Mouse (Mus musculus): Measurements from ENCODE around the gene Gm3336.

The Gm3336 gene

DNA sequence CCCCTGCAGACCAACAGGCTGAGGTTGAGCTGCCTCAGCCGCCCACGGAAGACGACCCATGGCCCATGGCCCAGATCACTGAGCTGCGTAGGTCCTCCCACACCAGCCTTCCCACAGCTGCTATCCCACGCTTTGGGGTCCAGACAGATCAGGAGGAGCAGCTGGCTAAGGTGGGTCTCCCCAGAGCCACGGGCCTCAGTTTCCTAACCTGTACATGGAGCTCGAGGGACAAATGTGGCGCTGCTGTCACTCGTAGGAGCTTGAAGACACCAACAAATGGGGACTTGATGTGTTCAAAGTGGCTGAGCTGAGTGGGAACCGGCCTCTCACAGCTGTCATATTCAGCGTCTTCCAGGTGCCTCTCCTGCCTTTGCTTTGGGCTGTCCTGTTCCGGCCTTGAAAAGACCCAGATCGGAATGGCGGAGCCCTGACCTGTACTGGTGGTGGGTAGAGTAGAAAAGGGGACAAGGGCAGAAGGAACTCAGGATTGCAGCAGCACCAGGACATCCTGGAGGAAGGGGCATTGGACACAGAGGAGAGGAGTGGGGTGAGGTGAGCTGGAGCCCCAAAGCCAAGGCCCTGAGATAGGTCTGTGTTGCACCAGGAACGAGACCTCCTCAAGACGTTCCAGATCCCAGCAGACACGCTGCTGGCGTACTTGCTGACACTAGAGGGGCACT is 29.0 kb downstream of the Gm3336 start:
- DNase-seq (ENCODE audit: low read depth, low spot score), result no peak

DNA sequence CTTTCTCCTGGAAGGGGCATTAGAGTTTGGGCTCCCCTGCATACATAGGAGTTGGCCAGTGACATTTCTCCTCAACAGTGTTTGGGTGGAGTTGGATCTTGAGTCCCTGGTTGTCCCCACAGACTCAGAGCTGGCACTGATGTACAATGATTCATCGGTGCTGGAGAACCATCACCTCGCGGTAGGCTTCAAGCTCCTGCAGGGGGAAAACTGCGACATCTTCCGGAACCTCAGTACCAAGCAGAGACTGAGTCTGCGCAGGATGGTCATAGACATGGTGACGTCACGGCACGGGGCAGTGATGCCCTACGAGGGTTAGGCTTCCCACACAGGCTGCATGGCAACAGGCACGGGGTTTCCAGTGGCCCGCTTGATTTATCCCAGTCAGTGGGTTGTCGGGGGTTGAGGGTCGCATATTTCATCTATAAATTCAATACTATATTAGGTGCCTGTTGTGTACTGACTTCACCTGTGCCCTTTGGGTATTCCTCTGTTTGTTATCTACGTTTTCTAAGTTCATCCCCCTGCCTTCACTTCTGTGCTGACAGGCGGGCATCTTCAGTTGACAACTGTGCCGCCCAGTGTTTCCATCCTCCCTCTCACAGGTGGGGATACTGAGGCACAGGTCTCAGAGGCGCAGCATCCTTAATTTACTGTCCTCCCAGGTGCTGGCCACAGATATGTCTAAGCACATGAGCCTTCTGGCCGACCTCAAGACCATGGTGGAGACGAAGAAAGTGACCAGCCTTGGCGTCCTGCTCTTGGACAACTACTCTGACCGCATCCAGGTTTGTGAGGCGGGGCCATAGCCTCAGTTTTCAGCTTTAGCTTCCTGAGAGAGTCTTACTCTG is 30.1 kb downstream of the Gm3336 start:
- no peak for DNase-seq (ENCODE audit: low read depth, low spot score)

DNA sequence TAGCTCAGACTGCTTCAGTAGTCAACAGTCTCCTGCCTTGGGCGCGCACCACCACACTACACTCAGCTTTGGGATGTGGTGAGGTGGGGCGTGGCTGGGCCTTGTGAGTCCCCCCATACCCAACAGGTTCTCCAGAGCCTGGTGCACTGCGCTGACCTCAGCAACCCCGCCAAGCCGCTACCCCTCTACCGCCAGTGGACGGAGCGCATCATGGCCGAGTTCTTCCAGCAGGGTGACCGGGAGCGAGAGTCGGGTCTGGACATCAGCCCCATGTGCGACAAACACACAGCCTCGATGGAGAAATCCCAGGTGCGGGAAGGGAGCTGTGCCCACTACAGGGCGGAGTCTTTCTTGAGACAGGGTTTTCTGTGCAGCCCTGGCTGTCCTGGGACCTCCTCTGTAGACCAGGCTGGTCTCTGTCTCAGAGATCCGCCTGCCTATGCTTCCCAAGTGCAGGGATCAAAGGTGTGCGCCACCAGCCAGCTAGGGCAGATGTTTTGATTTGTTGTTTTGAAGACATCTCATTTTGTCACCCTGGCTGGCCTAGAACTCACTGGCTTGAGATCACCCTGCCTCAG is 30.8 kb downstream of the Gm3336 start:
- DNase-seq (ENCODE audit: low read depth, low spot score), result no peak

DNA sequence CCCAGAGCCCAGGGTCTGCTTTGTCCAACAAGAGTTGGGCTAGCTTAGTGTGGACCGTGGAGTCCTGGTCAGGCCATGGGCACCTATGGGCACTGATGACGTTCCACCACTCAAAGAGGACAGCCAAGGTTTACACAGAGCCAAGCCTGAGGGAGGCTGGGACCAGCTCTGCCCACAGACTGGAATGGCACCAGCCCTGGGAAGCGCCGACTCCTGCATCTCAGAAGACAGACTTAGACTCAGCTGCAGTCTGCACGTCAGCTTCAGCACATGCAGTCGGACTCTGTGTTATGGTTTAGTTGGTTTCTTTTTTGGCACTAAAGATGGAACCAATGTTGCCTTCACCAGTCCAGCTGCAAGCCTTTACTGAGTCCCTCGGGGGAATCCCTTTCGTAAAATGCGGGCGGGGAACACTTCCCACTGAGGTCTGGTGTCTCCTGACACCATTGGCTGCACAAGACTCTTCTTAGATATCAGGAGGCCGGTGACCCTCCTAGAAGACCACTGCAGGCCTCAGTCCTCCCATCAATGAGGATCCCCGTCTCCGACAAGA is 31.9 kb downstream of the Gm3336 start:
- no peak for DNase-seq (ENCODE audit: low read depth, low spot score)

DNA sequence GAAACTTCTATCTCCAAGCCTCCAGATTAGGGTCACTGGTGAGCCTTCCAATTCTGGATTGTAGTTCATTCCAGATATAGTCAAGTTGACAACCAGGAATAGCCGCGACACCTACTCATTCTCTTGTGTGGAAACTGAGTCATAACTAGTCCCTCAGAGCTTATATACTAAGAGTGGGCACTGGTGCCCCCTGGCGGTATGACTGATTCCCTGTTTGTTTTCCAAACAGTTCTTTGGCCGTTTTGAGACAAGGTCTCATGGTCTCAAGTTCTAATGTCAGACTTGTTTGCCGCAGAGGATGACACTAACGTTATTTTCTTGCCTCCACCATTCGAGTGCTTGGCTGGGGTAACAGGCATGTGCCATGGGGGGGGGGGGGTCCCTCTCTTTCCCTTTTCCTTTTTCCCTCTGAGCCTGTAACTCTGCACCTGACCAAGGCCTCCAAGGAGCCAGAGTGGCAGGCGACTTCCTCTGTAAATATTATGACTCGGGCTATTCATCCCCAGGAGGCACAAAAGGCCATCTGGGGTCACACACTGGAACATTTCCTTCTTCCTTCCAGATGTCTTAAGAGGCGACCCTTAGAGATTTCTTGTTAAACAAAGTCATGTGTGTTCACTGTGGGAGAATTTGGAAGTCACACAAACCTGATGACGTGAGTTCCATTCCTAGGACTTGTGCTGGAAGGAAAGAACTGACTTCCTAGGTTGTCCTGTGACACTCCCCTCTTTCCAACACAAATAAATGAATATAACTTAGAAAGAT is 33.8 kb downstream of the Gm3336 start:
- peak; percentile 83 for DNase-seq (ENCODE audit: low read depth, low spot score)

DNA sequence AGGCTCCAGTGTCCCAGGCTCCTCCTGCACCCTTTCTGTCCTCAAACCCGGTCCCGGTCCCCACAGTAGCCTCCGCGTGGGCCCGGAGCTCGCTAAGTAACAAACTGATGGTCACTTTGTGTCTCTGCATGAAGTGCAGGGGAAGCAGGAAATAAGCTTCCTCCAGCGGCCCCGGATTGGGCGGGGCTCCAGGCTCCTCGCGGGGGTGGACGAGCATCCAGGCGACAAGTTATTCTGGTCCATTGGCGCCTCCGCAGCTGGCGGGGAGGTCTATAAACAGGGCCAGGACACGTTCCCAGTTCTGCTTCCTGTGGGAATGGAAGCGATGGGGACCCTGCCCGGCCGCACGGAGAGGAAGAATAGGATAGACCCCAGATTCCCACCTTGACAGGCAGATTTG is 34.8 kb downstream of the Gm3336 start:
- DNase-seq (ENCODE audit: low read depth, low spot score), result peak; percentile 72

DNA sequence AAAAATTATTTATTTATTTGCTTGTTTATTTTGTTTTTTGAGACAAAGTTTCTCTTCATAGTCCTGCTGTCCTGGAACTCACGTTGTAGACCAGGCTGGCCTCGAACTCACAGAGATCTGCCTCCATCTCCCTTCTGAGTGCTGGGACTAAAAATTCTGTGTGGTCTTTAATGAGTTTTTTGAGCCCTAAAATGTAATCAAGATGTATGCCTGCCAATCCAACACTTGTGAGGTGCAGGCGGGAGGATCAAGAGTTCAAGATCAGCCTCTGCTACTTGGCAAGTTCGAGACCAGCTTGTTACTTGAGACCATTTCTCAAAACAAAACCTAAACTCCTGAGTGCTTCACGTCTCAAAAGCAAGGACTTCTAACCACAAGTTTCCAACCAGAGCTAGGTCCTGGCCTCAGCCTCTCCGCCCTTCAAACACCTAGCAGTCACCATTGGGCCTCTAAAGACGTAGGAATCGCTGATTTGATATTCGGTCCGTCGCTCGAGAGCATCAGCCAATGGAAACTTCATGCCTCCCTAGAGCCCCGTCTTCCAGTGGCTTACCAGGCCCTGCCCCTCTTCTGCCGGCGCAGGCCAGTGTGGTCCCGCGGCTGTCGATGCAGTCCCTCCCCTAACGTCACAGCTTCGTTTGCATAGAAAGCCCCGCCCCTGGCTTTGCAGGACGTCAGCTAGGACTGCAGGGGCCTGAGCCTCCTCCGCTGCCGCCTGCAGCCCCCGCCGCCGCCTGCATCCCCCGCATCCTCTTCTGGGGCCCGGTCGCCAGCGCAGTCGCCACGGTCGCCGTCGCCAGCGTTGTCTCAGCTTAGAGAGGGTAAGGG is 35.9 kb downstream of the Gm3336 start, which contains the start of gene Rab3a:
TSS of gene Rab3a (plus strand) at position 637 of the 828 bp plus-strand sequence.
- peak; percentile 97 for DNase-seq (ENCODE audit: low read depth, low spot score)

DNA sequence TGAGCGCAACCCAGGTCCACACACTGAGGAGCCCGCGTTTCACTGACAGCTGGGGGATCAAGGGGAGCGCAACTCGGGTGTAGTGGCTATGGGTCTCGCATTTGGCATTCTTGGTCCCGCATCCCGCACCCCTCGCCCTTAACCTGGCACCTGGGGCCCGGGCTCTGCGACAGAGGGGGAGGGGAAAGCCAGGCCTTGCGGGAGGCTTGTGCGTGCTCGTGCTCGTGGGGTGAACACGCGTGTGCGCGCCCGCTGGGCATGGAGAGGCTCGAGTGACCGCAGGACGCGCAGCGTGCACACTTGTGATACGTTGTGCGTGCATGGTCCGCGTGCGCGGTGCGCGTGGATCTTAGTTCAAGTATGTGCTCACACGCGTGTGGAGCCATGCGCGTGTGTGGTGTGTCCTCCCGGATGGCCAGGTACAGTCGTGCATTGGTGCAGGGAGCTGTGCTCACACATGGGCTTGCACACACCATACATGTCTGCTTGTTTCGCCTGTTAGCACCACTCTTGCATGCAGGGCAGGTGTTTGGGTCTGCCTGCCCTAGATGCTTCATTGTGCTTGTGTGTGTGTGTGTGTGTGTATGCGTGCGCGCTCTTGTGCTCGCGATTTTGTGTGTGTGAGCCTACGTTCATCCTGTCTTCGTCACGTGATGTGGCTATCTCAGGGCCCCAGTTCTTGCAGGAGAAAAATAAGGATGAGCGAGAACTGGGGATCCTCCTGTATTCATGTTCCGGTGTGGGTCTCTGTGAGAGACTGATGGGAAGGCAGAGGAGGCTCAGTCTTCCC is 36.7 kb downstream of the Gm3336 start:
- peak; percentile 66 for DNase-seq (ENCODE audit: low read depth, low spot score)

DNA sequence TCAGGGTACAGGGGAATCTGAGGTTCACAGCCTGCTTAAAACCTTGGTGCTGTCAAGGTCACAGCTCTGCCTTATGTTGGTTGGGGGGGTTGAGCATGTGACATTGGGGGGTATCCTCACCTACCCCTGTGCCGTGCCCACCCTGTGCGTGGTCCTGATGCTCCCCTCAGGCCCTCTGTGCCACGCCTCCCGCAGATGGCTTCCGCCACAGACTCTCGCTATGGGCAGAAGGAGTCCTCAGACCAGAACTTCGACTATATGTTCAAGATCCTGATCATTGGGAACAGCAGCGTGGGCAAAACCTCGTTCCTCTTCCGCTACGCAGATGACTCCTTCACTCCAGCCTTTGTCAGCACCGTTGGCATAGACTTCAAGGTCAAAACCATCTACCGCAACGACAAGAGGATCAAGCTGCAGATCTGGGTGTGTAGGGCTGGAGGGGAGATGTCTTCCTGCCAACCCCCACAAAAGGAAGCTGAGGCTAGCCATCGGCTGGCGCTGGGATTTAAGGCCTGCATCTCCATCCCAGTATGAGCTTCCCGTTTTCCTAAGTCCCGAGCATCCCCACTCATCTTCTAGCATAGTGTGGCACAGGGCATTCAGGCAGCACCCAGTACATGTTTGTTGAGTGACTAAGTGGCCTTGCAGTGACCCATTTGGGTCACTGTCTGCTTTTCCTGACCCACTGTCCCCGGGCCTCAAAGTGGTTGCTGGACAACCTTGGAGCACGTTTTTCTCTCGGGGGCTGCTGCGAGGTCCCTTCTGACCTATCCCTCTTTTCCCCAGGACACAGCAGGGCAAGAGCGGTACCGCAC is 37.5 kb downstream of the Gm3336 start:
- no peak for DNase-seq (ENCODE audit: low read depth, low spot score)

DNA sequence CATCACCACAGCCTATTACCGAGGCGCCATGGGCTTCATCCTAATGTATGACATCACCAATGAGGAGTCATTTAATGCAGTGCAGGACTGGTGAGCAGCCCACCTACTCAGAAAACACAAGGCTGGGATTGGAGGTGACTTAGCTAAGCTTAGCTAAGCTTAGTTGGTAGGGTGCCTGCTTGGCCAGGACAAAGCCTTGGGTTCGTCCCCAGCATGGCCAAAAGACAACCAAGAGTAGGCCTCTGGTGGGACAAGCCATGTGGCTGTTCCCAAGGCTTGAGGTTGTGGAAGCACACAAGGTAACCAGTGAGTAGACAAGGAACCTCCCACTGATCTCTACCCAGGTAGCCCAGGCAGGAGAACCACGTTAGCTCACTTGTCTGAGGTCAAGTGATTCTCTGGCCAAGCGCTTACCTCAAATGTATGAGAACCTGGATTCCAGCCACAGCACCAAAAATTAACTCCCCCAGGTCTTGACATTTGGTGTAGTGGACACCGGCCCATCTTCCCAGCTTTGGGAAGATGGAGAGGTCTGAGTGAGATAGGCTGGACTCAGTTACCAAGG is 38.2 kb downstream of the Gm3336 start:
- DNase-seq (ENCODE audit: low read depth, low spot score), result no peak

DNA sequence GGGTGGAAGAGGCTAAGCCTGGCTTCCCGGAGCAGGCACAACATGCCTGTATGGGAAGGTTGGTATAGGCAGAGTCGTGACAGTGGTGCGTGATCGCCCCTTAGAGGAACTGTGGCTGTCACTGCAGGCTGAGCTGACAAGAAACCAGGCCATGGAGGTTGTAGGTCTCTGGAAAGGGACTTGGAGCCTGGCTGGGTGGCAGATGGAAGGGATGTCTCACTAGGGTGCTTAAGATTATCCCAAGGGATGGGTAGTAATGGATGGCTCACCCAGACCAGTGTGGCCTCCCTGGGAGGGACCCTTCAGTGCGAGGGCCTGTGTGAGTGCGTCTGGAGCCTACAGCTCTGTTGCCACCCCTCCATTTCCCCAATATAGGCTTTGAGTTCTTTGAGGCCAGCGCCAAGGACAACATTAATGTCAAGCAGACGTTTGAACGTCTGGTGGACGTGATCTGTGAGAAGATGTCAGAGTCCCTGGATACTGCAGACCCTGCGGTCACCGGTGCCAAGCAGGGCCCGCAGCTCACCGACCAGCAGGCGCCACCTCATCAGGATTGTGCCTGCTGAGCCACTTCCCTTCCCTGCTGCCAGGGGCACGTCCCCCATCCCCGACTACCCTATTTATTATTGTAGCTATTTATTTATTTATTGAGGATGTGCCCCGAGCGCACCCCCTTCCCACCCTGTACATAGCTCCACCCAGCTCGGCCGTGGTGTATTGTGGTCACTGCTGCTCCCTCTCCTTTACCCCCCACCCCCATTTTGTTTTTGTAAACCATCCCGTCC is 39.4 kb downstream of the Gm3336 start:
- peak; percentile 55 for DNase-seq (ENCODE audit: low read depth, low spot score)

DNA sequence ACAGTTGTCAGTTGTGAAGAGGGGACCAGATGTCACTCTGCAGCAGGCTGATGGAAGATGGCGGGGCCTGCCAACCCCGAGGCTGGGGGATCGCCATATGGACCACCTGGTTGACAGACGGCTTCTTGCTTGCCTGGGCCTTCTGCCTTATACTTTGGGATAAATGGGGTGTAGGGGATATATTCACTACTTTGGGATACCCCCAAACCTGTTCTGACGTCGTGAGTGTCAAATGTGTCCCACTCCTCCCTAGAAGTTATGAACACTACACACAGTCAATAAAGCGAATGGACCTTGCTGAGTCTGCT is 39.9 kb downstream of the Gm3336 start:
- no peak for DNase-seq (ENCODE audit: low read depth, low spot score)

DNA sequence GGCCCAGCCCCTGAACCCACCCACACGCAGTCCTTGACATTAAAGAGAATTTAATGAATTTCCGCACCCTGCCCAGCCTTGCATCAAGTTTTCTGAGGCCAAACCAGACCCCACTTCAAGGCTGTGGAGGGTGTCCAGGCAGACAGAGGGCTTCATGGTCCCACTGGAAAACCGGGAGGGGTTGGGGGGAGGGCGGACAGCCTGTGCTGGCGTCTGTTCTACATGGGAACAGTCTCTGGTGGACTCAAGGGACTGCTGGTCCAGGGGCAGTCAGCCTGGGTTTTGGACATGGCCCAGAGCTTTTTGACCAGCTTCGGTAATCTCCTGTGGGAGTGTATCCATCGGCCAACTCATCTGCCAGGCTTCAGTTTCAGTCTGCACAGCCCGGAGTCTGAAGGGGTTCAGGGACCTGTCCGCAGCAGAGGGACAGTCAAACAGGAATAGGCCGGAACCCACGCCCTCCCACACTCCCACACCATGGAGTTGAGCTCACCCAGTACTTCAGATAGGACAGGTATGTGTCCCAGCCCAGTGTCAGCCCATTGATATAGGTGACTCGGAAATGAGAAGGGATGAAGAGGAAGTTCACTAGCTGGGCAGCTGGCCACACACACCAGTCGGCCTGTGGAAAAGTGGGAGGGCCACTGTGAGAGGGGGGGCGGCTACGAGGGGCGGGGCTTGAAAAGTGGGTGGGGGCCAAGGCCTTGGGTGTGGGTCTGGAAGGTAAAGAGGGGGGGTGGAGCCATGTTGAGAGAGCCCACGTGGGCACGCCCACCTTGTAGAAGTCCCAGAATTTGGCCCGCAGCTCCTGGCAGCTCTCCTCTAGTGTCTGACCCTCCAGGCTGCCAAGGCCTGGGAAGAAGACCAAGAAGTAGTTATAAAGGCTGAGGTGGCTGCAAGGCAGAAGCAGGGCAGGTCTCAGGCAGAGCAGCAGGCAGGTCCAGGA is 40.5 kb downstream of the Gm3336 start:
- DNase-seq (ENCODE audit: low read depth, low spot score), result no peak

DNA sequence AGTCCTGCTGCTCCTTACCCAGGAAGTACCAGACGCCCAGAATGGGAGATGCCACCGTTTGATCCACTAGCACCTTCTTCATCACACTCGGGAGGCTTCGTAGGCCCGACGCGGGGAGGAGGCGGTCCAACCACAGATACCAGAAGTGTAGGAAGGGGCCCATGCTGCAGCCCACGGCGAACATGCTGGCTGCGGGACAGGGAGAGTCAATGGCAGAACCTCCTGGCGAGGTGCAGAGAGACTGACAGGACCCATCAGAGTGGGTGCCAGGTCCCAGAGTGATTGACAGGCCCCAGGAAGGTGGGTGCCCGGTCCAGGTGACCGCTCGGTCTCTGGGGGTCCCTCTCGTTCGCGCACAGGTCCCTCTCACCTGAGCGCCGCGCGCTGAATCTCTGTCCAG is 42.0 kb downstream of the Gm3336 start:
- DNase-seq (ENCODE audit: low read depth, low spot score), result peak; percentile 53

DNA sequence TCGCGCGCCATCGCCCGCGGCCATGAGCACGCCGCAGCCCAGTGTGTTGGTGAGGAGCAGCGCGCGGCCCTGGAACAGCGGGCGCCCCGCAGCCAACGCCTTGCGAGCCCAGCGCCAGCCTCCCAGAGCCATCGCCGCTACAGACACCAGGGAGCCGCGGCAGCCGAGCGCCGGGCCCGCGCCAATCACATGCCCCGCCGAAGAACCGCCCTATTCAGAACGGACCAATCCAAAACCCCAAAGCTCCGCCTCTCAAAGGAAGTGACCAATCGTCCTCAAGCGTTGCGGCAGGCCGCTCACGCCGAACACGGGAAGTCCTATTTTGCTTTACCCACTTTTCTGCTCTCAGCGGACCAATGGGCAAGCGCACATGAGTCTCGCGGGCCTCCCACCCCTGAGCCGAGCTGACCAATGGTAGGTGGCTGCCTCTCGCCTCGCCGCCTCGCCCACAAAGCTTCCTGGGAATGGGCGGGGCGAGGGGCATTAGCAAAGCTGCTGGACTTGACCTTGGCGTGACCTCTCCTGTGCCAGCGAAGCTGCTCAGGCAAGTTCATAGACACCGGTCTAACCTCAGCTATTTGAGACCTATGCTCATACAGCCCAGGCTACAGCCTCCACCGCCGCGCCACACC is 42.5 kb downstream of the Gm3336 start, which contains the start of gene Mpv17l2:
TSS of gene Mpv17l2 (minus strand) at position 172 of the 632 bp plus-strand sequence.
- peak; percentile 97 for DNase-seq (ENCODE audit: low read depth, low spot score)

DNA sequence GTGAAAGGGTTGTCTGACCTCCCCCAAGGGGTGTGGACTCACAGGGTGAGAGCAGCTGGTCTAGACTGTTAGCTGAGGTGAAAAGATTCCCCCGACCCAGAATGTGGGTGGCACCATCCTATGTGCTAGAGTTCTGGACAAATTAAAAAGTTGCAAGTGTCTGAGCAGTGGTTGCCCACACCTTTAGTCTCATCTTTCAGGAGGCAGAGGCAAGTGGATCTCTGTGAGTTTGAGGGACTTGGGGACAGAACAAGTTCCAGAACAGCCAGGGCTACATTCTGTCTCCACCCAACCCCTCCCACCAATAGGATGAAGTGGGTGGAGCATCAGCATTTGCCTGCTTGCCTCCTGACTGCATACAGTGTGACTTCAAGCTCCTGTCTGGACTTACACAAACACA is 43.8 kb downstream of the Gm3336 start:
- DNase-seq (ENCODE audit: low read depth, low spot score), result no peak

Data from CD4-positive, CD25-positive, alpha-beta regulatory T cell, adult 2 months (primary cell).